Mouse (Mus musculus): ENCODE results near the gene Qrich1.
"Not testable (repeated sequence)": the region's sequence is repeated elsewhere in the genome, so short reads cannot be mapped to it uniquely, and the experiment has no call there.

Qrich1 gene

GRCm38 (mm10) chr9:108587571-108588180 is 71.1 kb downstream of the Qrich1 start:
- peak; percentile 98 for DNase-seq (ENCODE audit: low read depth, low spot score)

- peak; percentile 63 for DNase-seq (ENCODE audit: low read depth, low spot score)
These were observed 72.6 kb downstream of the Qrich1 start for GRCm38 (mm10) chr9:108589229-108589628.

- DNase-seq (ENCODE audit: low read depth, low spot score): peak; percentile 56
These were observed 74.9 kb downstream of the Qrich1 start for GRCm38 (mm10) chr9:108591462-108591861.

- no peak for DNase-seq (ENCODE audit: low read depth, low spot score)
These were observed 77.7 kb downstream of the Qrich1 start for GRCm38 (mm10) chr9:108594354-108594753.

GRCm38 (mm10) chr9:108596998-108597764 is 80.6 kb downstream of the Qrich1 start, which contains the start of gene P4htm:
Gene P4htm, minus strand, starts transcription at chr9:108597667.
- peak; percentile 90 for DNase-seq (ENCODE audit: low read depth, low spot score)

GRCm38 (mm10) chr9:108599021-108599566 is 82.5 kb downstream of the Qrich1 start:
- no peak for DNase-seq (ENCODE audit: low read depth, low spot score)

GRCm38 (mm10) chr9:108600011-108600410 is 83.4 kb downstream of the Qrich1 start:
- no peak for DNase-seq (ENCODE audit: low read depth, low spot score)

GRCm38 (mm10) chr9:108601986-108602385 is 85.4 kb downstream of the Qrich1 start:
- no peak for DNase-seq (ENCODE audit: low read depth, low spot score)

GRCm38 (mm10) chr9:108607929-108608328 is 91.3 kb downstream of the Qrich1 start:
- DNase-seq (ENCODE audit: low read depth, low spot score): not testable (repeated sequence)

GRCm38 (mm10) chr9:108608889-108609288 is 92.3 kb downstream of the Qrich1 start:
- no peak for DNase-seq (ENCODE audit: low read depth, low spot score)
